Mouse (Mus musculus): Measurements from ENCODE around the gene Filip1l.

The Filip1l gene

GRCm38 (mm10) chr16:57396249-57396648 is 43.4 kb downstream of the Filip1l start:
- DNase-seq (ENCODE audit: low spot score in 2 of 2): no peak

GRCm38 (mm10) chr16:57397845-57398244 is 45.0 kb downstream of the Filip1l start:
- DNase-seq (ENCODE audit: low spot score in 2 of 2): no peak

GRCm38 (mm10) chr16:57398387-57399214 is 45.7 kb downstream of the Filip1l start:
- DNase-seq (ENCODE audit: low spot score in 2 of 2): peak; percentile 40 to 62

GRCm38 (mm10) chr16:57399566-57399965 is 46.7 kb downstream of the Filip1l start:
- DNase-seq (ENCODE audit: low spot score in 2 of 2): no peak

GRCm38 (mm10) chr16:57401702-57402101 is 48.8 kb downstream of the Filip1l start:
- DNase-seq (ENCODE audit: low spot score in 2 of 2): no peak

- DNase-seq (ENCODE audit: low spot score in 2 of 2): no peak
These were observed 50.0 kb downstream of the Filip1l start for GRCm38 (mm10) chr16:57402910-57403309.

- DNase-seq (ENCODE audit: low spot score in 2 of 2): no peak
These were observed 50.9 kb downstream of the Filip1l start for GRCm38 (mm10) chr16:57403825-57404224.

- no peak for DNase-seq (ENCODE audit: low spot score in 2 of 2)
These were observed 59.9 kb downstream of the Filip1l start for GRCm38 (mm10) chr16:57412766-57413165.

GRCm38 (mm10) chr16:57416049-57416448 is 63.2 kb downstream of the Filip1l start:
- no peak for DNase-seq (ENCODE audit: low spot score in 2 of 2)

- no peak for DNase-seq (ENCODE audit: low spot score in 2 of 2)
These were observed 64.1 kb downstream of the Filip1l start for GRCm38 (mm10) chr16:57417017-57417416.

GRCm38 (mm10) chr16:57417955-57418354 is 65.1 kb downstream of the Filip1l start:
- no peak for DNase-seq (ENCODE audit: low spot score in 2 of 2)

- DNase-seq (ENCODE audit: low spot score in 2 of 2): no peak
These were observed 66.4 kb downstream of the Filip1l start for GRCm38 (mm10) chr16:57419332-57419731.

- no peak for DNase-seq (ENCODE audit: low spot score in 2 of 2)
These were observed 67.0 kb downstream of the Filip1l start for GRCm38 (mm10) chr16:57419881-57420280.

- DNase-seq (ENCODE audit: low spot score in 2 of 2): no peak
These were observed 68.1 kb downstream of the Filip1l start for GRCm38 (mm10) chr16:57420773-57421556.

GRCm38 (mm10) chr16:57421680-57422417 is 69.0 kb downstream of the Filip1l start:
- no peak for DNase-seq (ENCODE audit: low spot score in 2 of 2)

- DNase-seq (ENCODE audit: low spot score in 2 of 2): no peak
These were observed 70.3 kb downstream of the Filip1l start for GRCm38 (mm10) chr16:57423001-57423800.

- no peak for DNase-seq (ENCODE audit: low spot score in 2 of 2)
These were observed 73.8 kb downstream of the Filip1l start for GRCm38 (mm10) chr16:57426680-57427079.

GRCm38 (mm10) chr16:57427516-57428285 is 74.8 kb downstream of the Filip1l start:
- no peak for DNase-seq (ENCODE audit: low spot score in 2 of 2)

GRCm38 (mm10) chr16:57428977-57429376 is 76.1 kb downstream of the Filip1l start:
- no peak for DNase-seq (ENCODE audit: low spot score in 2 of 2)

GRCm38 (mm10) chr16:57431294-57431693 is 78.4 kb downstream of the Filip1l start:
- DNase-seq (ENCODE audit: low spot score in 2 of 2): no peak
